Mouse (Mus musculus) bone marrow macrophage, adult 2 months (primary cell): Measurements from ENCODE around the gene Rtkn.

Experiments
- CTCF ChIP-seq: IDR thresholded peaks from 2 replicates; pipeline ENCODE4 v1.5.1; 2012; ENCODE audit warnings: low read depth, mild to moderate bottlenecking, low read length, moderate library complexity
- POLR2A ChIP-seq: IDR thresholded peaks from 2 replicates; pipeline ENCODE4 v1.6.1; 2012; ENCODE audit warnings: mild to moderate bottlenecking, low read depth, low read length, borderline replicate concordance

DNA sequence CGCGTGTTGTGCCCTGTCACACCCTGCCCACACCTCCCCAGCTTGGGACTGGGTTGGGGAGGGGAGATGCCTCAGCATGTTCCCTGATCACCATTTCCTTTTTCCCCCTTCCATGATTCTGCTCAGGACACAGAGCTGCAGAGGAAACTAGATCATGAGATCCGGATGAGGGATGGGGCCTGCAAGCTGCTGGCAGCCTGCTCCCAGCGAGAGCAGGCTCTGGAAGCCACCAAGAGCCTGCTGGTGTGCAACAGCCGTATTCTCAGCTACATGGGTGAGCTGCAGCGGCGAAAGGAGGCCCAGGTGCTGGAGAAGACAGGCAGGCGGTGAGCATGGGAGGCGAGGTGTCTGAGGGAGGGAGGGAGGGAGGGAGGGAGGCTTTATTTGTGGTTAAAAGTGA is 10.5 kb downstream of the Rtkn start:
- TF ChIP-seq CTCF, result no peak
- TF ChIP-seq POLR2A, result no peak
